Mouse (Mus musculus) hematopoietic stem cell, adult 5-6 weeks (primary cell): Measurements from ENCODE around the gene Ncam1. TPM values are rescaled to one million over a fixed set of nuclear protein-coding genes. Genes with fewer than 3 reads are reported as not detected.

Source experiments
- ATAC-seq, 2 experiments: fragments of 125-278 bp in 1 of 2; replicated peaks in 1 of 2; 2 replicates each; pipeline ENCODE4 v1.8.0; 2016 to 2017; ENCODE audit warnings: inconsistent platforms in 2 of 2, mild to moderate bottlenecking in 2 of 2, moderate number of reproducible peaks in 2 of 2, low read depth in 1 of 2, moderate TSS enrichment in 1 of 2; ENCODE audit not compliant: low FRiP score in 2 of 2, poor library complexity in 2 of 2, severe bottlenecking in 2 of 2, insufficient read depth in 1 of 2, low TSS enrichment in 1 of 2
- total RNA-seq: library from RNA; stranded (forward); fragments of 172-1452, 232-1000 nt; gene quantifications from 2 replicates; pipeline ENCODE4 v1.2.3, GENCODE M21; 2017

Gene Ncam1
- total RNA-seq, 1 experiment from 2014 or later: 2.2 TPM

- ATAC-seq: no peak
Observed at GRCm38 (mm10) chr9:49606317-49606716, 192.4 kb downstream of the Ncam1 start.

- ATAC-seq: no peak
Observed at GRCm38 (mm10) chr9:49605791-49606190, 192.9 kb downstream of the Ncam1 start.

- ATAC-seq: no peak
Observed at GRCm38 (mm10) chr9:49605351-49605750, 193.4 kb downstream of the Ncam1 start.

GRCm38 (mm10) chr9:49601215-49601614 lies 197.5 kb downstream of the Ncam1 start:
- ATAC-seq: no peak

GRCm38 (mm10) chr9:49595635-49596348 lies 202.9 kb downstream of the Ncam1 start:
- ATAC-seq: no peak

GRCm38 (mm10) chr9:49594876-49595634 lies 203.7 kb downstream of the Ncam1 start:
- ATAC-seq: no peak

- no peak for ATAC-seq
Observed at GRCm38 (mm10) chr9:49593951-49594536, 204.7 kb downstream of the Ncam1 start.

GRCm38 (mm10) chr9:49592006-49592405 lies 206.7 kb downstream of the Ncam1 start:
- no peak for ATAC-seq

GRCm38 (mm10) chr9:49590261-49590660 lies 208.5 kb downstream of the Ncam1 start:
- ATAC-seq: no peak

GRCm38 (mm10) chr9:49577136-49577535 lies 221.6 kb downstream of the Ncam1 start:
- no peak for ATAC-seq

- no peak for ATAC-seq
Observed at GRCm38 (mm10) chr9:49571695-49572510, 226.8 kb downstream of the Ncam1 start.

GRCm38 (mm10) chr9:49570731-49571694 lies 227.7 kb downstream of the Ncam1 start:
- ATAC-seq: no peak

GRCm38 (mm10) chr9:49570033-49570660 lies 228.6 kb downstream of the Ncam1 start:
- ATAC-seq: no peak

- ATAC-seq: no peak
Observed at GRCm38 (mm10) chr9:49565846-49566245, 232.9 kb downstream of the Ncam1 start.

GRCm38 (mm10) chr9:49558941-49559340 lies 239.8 kb downstream of the Ncam1 start:
- ATAC-seq: no peak

- no peak for ATAC-seq
Observed at GRCm38 (mm10) chr9:49551353-49551752, 247.4 kb downstream of the Ncam1 start.
